Mouse (Mus musculus): ENCODE results near the gene Mafg. TPM values are rescaled to one million over a fixed set of nuclear protein-coding genes. Genes with fewer than 3 reads are reported as not detected.

The Mafg gene
- total and polyA plus RNA-seq, 3 experiments = 17.0 to 63.7 (median 29.3) TPM

- Histone ChIP-seq H3K9ac (ENCODE audit: insufficient read depth, low read depth) (peak within 1 kb of the TSS; percentile 93), H3K4me3 (replicated peaks in 1 of 3; ENCODE audit: low read depth in 2 of 3, low read length in 2 of 3, poor library complexity in 1 of 3) (peak within 1 kb of the TSS; percentile 82 to 100 (median 100)), H3K36me3 (replicated peaks in 1 of 2; ENCODE audit: control insufficient read depth in 1 of 2, insufficient read depth in 1 of 2, low read length in 1 of 2) (peaks cover 52 to 71% of the 10 kb centered on the region in 2 experiments), H3K27ac (ENCODE audit: insufficient read depth, low read depth) (peak within 1 kb of the TSS; percentile 83), H3K27me3 (replicated peaks) (no peaks in the 10 kb centered on the region), H3K79me2 (replicated peaks; ENCODE audit: control insufficient read depth, extremely low read depth, insufficient read depth, poor library complexity, severe bottlenecking) (peaks cover 37% of the 10 kb centered on the region), H3K4me2 (ENCODE audit: insufficient read depth, low read depth, poor library complexity, severe bottlenecking) (peak within 1 kb of the TSS; percentile 86), H3K9me3 (replicated peaks; ENCODE audit: low read length) (no peaks in the 10 kb centered on the region), H3K4me1 (ENCODE audit: control insufficient read depth in 1 of 2, insufficient read depth in 2 of 2) (peaks cover 36 to 63% of the 10 kb centered on the region in 2 experiments)
- dilution Hi-C loops (cut with MboI; ENCODE audit: extremely low pct_ligation_motif_present, extremely low pct_unique_long_range_greater_than_20kb, low sequenced_read_pairs) (no loop called here), in situ Hi-C loops (cut with MboI; ENCODE audit: low pct_ligation_motif_present, low pct_unique_long_range_greater_than_20kb, low sequenced_read_pairs) (loop anchor here (10.0 kb wide), 1 partner anchor 60 kb away; no protein-coding TSS in a partner anchor)
- no peak for DNase-seq (ENCODE audit: extremely low read depth)
- TF ChIP-seq SMC3 (IDR thresholded peaks at IDR 0.05; ENCODE audit: low read depth, low read length) (no peak), ZKSCAN1 (IDR thresholded peaks at IDR 0.05; ENCODE audit: borderline replicate concordance, low read depth, low read length) (no peak), ETS1 (conservative IDR thresholded peaks at IDR 0.05; ENCODE audit: low read depth, low read length) (no peak), MYC (IDR thresholded peaks at IDR 0.05; ENCODE audit: low read depth, low read length) (no peak), MAFK (IDR thresholded peaks at IDR 0.05; ENCODE audit: insufficient replicate concordance, low read length) (no peak), TBP (conservative IDR thresholded peaks at IDR 0.05; ENCODE audit: low read depth, low read length) (no peak), SIN3A (IDR thresholded peaks at IDR 0.05; ENCODE audit: low read length) (no peak), E2F4 (IDR thresholded peaks at IDR 0.05; ENCODE audit: insufficient replicate concordance, low read depth, low read length) (no peak)
Observed at GRCm38 (mm10) chr11:120625152-120625775, 8.1 kb downstream of the Mafg start, which contains the start of gene Sirt7. Gene Sirt7 (minus strand): TSS chr11:120625240.

GRCm38 (mm10) chr11:120624680-120625111 is 8.7 kb downstream of the Mafg start:
- Histone ChIP-seq H3K36me3 (replicated peaks in 1 of 2; ENCODE audit: control insufficient read depth in 1 of 2, insufficient read depth in 1 of 2, low read length in 1 of 2) (peaks cover 58 to 77% of the 10 kb centered on the region in 2 experiments), H3K79me2 (replicated peaks; ENCODE audit: control insufficient read depth, extremely low read depth, insufficient read depth, poor library complexity, severe bottlenecking) (peaks cover 32% of the 10 kb centered on the region), H3K27me3 (replicated peaks) (no peaks in the 10 kb centered on the region), H3K27ac (ENCODE audit: insufficient read depth, low read depth) (peak overlapping the region; percentile 83), H3K4me1 (ENCODE audit: control insufficient read depth in 1 of 2, insufficient read depth in 2 of 2) (peaks cover 33 to 57% of the 10 kb centered on the region in 2 experiments), H3K9me3 (replicated peaks; ENCODE audit: low read length) (no peaks in the 10 kb centered on the region), H3K4me3 (replicated peaks in 1 of 3; ENCODE audit: low read depth in 2 of 3, low read length in 2 of 3, poor library complexity in 1 of 3) (peak overlapping the region; percentile 82 to 100 (median 100)), H3K4me2 (ENCODE audit: insufficient read depth, low read depth, poor library complexity, severe bottlenecking) (peak overlapping the region; percentile 86), H3K9ac (ENCODE audit: insufficient read depth, low read depth) (peak overlapping the region; percentile 93)
- peak; percentile 91 for DNase-seq (ENCODE audit: extremely low read depth)
- in situ Hi-C loops (cut with MboI; ENCODE audit: low pct_ligation_motif_present, low pct_unique_long_range_greater_than_20kb, low sequenced_read_pairs) (loop anchor here (10.0 kb wide), 1 partner anchor 60 kb away; no protein-coding TSS in a partner anchor), dilution Hi-C loops (cut with MboI; ENCODE audit: extremely low pct_ligation_motif_present, extremely low pct_unique_long_range_greater_than_20kb, low sequenced_read_pairs) (no loop called here)
- no peak for TF ChIP-seq MAX (IDR thresholded peaks at IDR 0.05; ENCODE audit: low read length)
- peak; percentile 97 for TF ChIP-seq NRF1 (IDR thresholded peaks at IDR 0.05; ENCODE audit: low read depth, low read length)
- TF ChIP-seq PAX5 (IDR thresholded peaks at IDR 0.05; ENCODE audit: low read length) = no peak
- TF ChIP-seq BHLHE40 (IDR thresholded peaks at IDR 0.05; ENCODE audit: low read depth, low read length) = 0 out of 2 replicates have a peak, but pooled peaks have one; percentile 7
- TF ChIP-seq POLR2A (IDR thresholded peaks at IDR 0.05; ENCODE audit: low read depth, low read length) = peak; percentile 93
- TF ChIP-seq ZMIZ1 (IDR thresholded peaks at IDR 0.05; ENCODE audit: low read depth, low read length) = peak; percentile 88
- no peak for TF ChIP-seq MAZ (IDR thresholded peaks at IDR 0.05; ENCODE audit: low read depth, low read length)
- TF ChIP-seq TCF12 (IDR thresholded peaks at IDR 0.05; ENCODE audit: low read depth, low read length) = peak; percentile 75
- no peak for TF ChIP-seq CHD1 (IDR thresholded peaks at IDR 0.05; ENCODE audit: low read depth, low read length)
- no peak for TF ChIP-seq ZNF384 (IDR thresholded peaks at IDR 0.05; ENCODE audit: low read depth, low read length)
- peak; percentile 90; the same call in 1 of the 2 replicates for TF ChIP-seq MXI1 (IDR thresholded peaks at IDR 0.05; ENCODE audit: low read depth, low read length)
- TF ChIP-seq JUN (IDR thresholded peaks at IDR 0.05; ENCODE audit: insufficient read depth, low read depth, low read length) = no peak
- TF ChIP-seq CHD2 (IDR thresholded peaks at IDR 0.05; ENCODE audit: low read length) = peak; percentile 28; the same call in 1 of the 2 replicates
- TF ChIP-seq UBTF (IDR thresholded peaks at IDR 0.05; ENCODE audit: low read depth, low read length) = no peak
- TF ChIP-seq ELF1 (IDR thresholded peaks at IDR 0.05; ENCODE audit: low read depth, low read length) = peak; percentile 100
- 0 out of 2 replicates have a peak, but pooled peaks have one; percentile 9 for TF ChIP-seq MAFK (IDR thresholded peaks at IDR 0.05; ENCODE audit: insufficient replicate concordance, low read length)
- no peak for TF ChIP-seq MEF2A (IDR thresholded peaks at IDR 0.05; ENCODE audit: borderline replicate concordance, low read depth, low read length)
- no peak for TF ChIP-seq ETS1 (conservative IDR thresholded peaks at IDR 0.05; ENCODE audit: low read depth, low read length)
- TF ChIP-seq RCOR1 (conservative IDR thresholded peaks at IDR 0.05; ENCODE audit: low read depth, low read length) = no peak
- TF ChIP-seq USF2 (conservative IDR thresholded peaks at IDR 0.05; ENCODE audit: low read depth, low read length) = no peak
- peak; percentile 94 for TF ChIP-seq POLR2AphosphoS2 (IDR thresholded peaks at IDR 0.05; ENCODE audit: low read depth, low read length)
- no peak; the same call in 1 of the 2 replicates for TF ChIP-seq MYC (IDR thresholded peaks at IDR 0.05; ENCODE audit: low read depth, low read length)
- TF ChIP-seq TBP (conservative IDR thresholded peaks at IDR 0.05; ENCODE audit: low read depth, low read length) = peak; percentile 69
- TF ChIP-seq E2F4 (IDR thresholded peaks at IDR 0.05; ENCODE audit: insufficient replicate concordance, low read depth, low read length) = no peak
- TF ChIP-seq USF1 (IDR thresholded peaks at IDR 0.05; ENCODE audit: low read depth, low read length) = no peak
- TF ChIP-seq RAD21 (IDR thresholded peaks at IDR 0.05; ENCODE audit: low read depth, low read length) = no peak
- no peak; the same call in 1 of the 2 replicates for TF ChIP-seq KAT2A (IDR thresholded peaks at IDR 0.05; ENCODE audit: insufficient replicate concordance, low read length)

Data from CH12.LX (cell line).